Mouse (Mus musculus) ES-Bruce4 (cell line): ENCODE data around the gene Pttg1ip.

Experiments used
- CTCF ChIP-seq: IDR thresholded peaks from one replicate; pipeline ENCODE4 v1.8.1; 2011; ENCODE audit warnings: low read depth, low read length
- EP300 ChIP-seq: IDR thresholded peaks from 2 replicates; pipeline ENCODE4 v1.6.1; 2011; ENCODE audit warnings: low read depth, low read length; ENCODE audit not compliant: insufficient read depth

DNA sequence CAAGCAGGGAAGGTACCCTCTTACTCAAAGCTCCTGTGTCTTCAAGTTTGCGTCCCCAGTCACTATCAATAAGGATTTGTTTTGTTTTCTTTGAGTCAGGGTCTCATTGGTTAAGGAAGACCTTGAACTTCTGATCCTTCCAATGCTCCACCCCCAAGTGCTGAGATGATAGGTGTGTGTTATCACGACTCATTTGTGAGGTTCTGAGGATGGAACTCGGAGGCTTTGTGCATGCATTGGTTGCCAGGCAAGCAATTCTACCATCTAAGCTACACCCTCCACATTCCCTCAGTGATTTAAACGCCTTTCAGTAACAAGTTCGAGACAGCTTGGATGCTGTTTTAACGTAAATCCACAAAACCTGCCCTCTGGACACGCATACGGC lies 505 bp upstream of the Pttg1ip start:
- no peak for TF ChIP-seq CTCF
- no peak for TF ChIP-seq EP300
